Mouse (Mus musculus): ENCODE results near the gene Tmem235. TPM values are rescaled to one million over a fixed set of nuclear protein-coding genes. Genes with fewer than 3 reads are reported as not detected.

The Tmem235 gene
- not detected in 2 replicates for polyA plus RNA-seq (2012; ENCODE audit: low replicate concordance)

DNA sequence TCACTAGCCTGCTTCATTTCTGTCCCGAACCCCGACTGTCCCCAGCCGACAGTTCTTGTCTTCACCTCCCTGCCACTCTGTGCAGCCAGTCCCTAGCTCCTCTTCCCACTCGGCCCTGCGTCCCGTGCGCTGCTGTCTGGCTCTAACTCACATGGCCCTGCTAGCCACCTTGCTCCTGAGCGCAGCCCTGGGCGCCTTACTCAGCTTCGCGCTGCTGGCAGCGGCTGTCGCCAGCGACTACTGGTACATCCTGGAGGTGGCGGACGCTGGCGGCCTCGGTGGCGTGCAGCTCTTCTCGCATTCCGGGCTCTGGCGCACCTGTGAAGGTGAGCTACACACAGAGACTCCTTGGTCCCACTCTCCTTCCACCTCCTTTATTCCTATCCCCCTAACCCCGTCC is at the start of gene Tmem235:
Tmem235 (plus strand) TSS at position 152 of the 400 bp plus-strand sequence.

DNA sequence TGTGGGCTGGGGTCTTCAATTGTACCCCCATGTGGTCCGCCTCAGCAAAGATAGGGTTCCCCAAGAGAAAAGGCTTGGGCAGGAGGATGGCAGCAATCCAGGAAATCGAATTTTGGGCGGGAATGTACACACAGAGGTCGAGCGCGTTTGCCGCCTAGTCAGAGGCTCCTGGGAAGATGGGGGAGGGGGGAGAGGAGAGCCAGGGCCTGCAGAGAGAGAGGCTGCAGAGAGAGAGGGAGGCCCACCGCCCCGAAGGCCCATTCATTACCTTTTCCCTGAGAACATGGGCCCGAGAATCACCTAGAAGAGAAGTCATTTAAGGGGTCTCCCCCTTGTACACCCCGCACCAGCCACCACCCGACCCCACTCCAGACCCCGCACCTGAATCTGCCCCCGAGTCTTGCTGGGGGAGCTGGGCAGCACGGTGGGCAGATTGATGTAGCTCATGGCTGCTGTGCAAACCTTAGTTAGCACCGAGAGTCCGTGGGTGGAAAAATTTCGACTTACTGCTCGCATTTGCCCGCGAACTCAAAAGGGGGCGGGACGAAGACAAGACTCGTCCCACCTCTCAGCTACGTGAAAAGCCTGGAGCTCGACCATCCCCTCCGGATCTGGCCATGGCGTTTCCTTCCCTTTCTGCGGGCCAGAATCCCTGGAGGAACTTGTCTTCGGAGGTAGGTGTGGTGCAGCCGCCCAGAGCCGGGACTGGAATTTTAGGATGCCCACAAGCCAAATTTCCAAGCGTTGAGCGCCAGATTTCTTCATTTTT is 35.0 kb upstream of the Tmem235 start, which contains the start of the genes Afmid and Tk1:
Afmid (plus strand) TSS at position 592 of the 769 bp plus-strand sequence.
Tk1 (minus strand) TSS at position 760 of the 769 bp plus-strand sequence.

DNA sequence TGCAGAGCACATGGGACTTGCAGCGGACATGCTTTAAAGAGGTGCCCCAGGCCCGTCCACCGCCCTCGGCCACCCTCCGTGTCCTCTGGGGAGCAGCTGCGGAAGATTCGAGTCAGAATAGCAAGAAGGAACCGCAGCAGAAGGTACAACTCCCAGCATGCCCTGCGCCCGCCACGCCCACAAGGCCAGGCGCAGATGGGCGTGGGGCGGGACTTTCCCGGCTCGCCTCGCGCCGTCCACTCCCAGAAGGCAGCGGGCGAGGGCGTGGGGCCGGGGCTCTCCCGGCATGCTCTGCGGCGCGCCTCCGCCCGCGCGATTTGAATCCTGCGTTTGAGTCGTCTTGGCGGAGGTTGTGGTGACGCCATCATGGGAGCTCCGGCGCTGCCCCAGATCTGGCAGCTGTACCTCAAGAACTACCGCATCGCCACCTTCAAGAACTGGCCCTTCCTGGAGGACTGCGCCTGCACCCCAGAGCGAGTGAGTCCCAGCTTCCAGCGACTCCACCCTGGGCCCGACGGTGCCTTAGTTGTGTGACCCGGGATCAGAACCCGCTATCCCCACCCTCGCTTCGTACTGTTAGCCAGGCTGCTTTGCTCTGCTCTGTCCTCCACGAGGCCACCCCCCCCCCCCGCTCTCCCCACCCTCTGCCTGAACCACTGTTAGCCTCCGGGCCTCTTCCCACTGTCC is 11.4 kb upstream of the Tmem235 start, which contains the start of gene Birc5:
Birc5 (plus strand) TSS at position 267 of the 687 bp plus-strand sequence.

DNA sequence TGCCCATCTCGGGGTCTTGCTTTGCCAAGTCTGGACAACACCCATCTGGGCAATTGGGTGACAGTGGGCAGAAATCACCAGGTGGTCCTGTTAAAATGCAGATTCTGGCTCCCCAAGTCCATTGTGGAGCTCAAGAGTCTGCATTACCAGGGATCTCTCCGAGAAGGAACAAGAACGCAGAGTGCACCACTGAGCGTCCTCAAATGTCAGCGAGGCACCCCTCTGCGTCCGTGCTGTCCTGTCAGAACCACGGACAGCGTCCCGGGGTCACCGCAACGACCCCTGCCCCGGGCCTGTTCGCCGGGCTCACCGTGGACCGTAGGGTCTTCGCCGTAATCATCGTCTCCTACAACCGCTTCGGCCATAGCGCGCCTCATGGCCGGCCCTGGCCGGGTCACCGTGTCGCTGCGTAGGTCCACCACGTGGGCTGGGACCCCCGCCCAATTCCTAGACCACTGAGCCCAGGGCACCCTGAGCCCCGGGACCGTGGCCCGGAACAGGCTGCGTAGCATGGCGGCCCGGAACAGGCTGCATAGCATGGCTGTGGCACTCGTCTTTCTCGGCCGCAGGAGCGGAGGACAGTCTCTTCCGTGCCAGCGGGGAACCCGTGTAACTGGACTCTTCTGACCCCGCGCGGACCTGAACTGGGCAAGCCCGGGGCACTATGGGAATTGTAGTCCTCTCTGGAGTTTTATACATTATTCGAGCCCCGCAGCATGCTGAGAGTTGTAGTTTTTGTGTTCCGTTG is 12.5 kb downstream of the Tmem235 start, which contains the start of gene Tha1:
Tha1 (minus strand) TSS at position 621 of the 748 bp plus-strand sequence.

Other genes starting within 250 kb of the Tmem235 start
- 38.5 and 87.8 TPM in 2 replicates for gene Tnrc6c, start 206.5 kb upstream of the Tmem235 start, polyA plus RNA-seq (2012; ENCODE audit: low replicate concordance)
- 217 and 218 TPM in 2 replicates for gene Tmc8, start 78.7 kb upstream of the Tmem235 start, polyA plus RNA-seq (2012; ENCODE audit: low replicate concordance)
- 156 and 334 TPM in 2 replicates for gene Tmc6, start 78.6 kb upstream of the Tmem235 start, polyA plus RNA-seq (2012; ENCODE audit: low replicate concordance)
- 9.5 and 15.5 TPM in 2 replicates for gene 6030468B19Rik, start 63.1 kb upstream of the Tmem235 start, polyA plus RNA-seq (2012; ENCODE audit: low replicate concordance)
- 1.6 and 3.5 TPM in 2 replicates for gene Gm20708, start 51.1 kb upstream of the Tmem235 start, polyA plus RNA-seq (2012; ENCODE audit: low replicate concordance)
- 179 and 321 TPM in 2 replicates for gene Syngr2, start 51.1 kb upstream of the Tmem235 start, polyA plus RNA-seq (2012; ENCODE audit: low replicate concordance)
- 7.9 and 25.2 TPM in 2 replicates for gene Afmid, start 34.8 kb upstream of the Tmem235 start, polyA plus RNA-seq (2012; ENCODE audit: low replicate concordance)
- 13.4 and 50.4 TPM in 2 replicates for gene Tk1, start 34.7 kb upstream of the Tmem235 start, polyA plus RNA-seq (2012; ENCODE audit: low replicate concordance)
- 2.8 and 42.0 TPM in 2 replicates for gene Birc5, start 11.5 kb upstream of the Tmem235 start, polyA plus RNA-seq (2012; ENCODE audit: low replicate concordance)
- 6.1 and 12.9 TPM in 2 replicates for gene Tha1, start 12.7 kb downstream of the Tmem235 start, polyA plus RNA-seq (2012; ENCODE audit: low replicate concordance)
- 51.9 and 122 TPM in 2 replicates for gene Socs3, start 109.3 kb downstream of the Tmem235 start, polyA plus RNA-seq (2012; ENCODE audit: low replicate concordance)
- 30.4 and 63.1 TPM in 2 replicates for gene Pgs1, start 125.5 kb downstream of the Tmem235 start, polyA plus RNA-seq (2012; ENCODE audit: low replicate concordance)

Data from hematopoietic multipotent progenitor cell, adult 10-12 weeks (in vitro differentiated cells).